Mouse (Mus musculus): ENCODE measurements around the gene P4ha1.

GRCm38 (mm10) chr10:59324311-59325165 lies 1.4 kb downstream of the P4ha1 start:
- TF ChIP-seq POLR2A (IDR thresholded peaks at IDR 0.05; ENCODE audit: extremely low read depth, insufficient read depth, low read length) (no peak), CTCF (IDR thresholded peaks at IDR 0.05; ENCODE audit: extremely low read depth, insufficient read depth, low read length) (no peak)

Data from cortical plate, adult 2 months (tissue).